Mouse (Mus musculus) A20 (cell line): Measurements from ENCODE around the gene Hpd.
A peak's percentile ranks its signal among the peaks of the same experiment; 100 is the strongest.

Source experiments
- DNase-seq: peaks from one replicate; pipeline ENCODE4 v3.0.0-alpha.2; 2011; ENCODE audit warnings: low read depth, low spot score

Hpd gene

GRCm38 (mm10) chr5:123148073-123148722 lies 34.3 kb downstream of the Hpd start:
- DNase-seq, result no peak

GRCm38 (mm10) chr5:123147569-123147968 lies 35.0 kb downstream of the Hpd start:
- no peak for DNase-seq

GRCm38 (mm10) chr5:123146357-123146756 lies 36.2 kb downstream of the Hpd start:
- no peak for DNase-seq

- DNase-seq, result no peak
These were observed 37.6 kb downstream of the Hpd start for GRCm38 (mm10) chr5:123144746-123145590.

- DNase-seq, result peak; percentile 35
These were observed 38.4 kb downstream of the Hpd start for GRCm38 (mm10) chr5:123143971-123144745.

- peak; percentile 53 for DNase-seq
These were observed 39.1 kb downstream of the Hpd start for GRCm38 (mm10) chr5:123143251-123143970.

- peak; percentile 69 for DNase-seq
These were observed 40.1 kb downstream of the Hpd start, which contains the start of gene Setd1b for GRCm38 (mm10) chr5:123142161-123143157. Gene Setd1b (plus strand): TSS chr5:123142193.

- DNase-seq, result peak; percentile 91
These were observed 40.9 kb downstream of the Hpd start for GRCm38 (mm10) chr5:123141555-123142160.

GRCm38 (mm10) chr5:123140694-123141554 lies 41.6 kb downstream of the Hpd start:
- peak; percentile 95 for DNase-seq

GRCm38 (mm10) chr5:123139722-123140627 lies 42.6 kb downstream of the Hpd start:
- DNase-seq, result peak; percentile 68

- peak; percentile 81 for DNase-seq
These were observed 43.4 kb downstream of the Hpd start for GRCm38 (mm10) chr5:123138953-123139721.

GRCm38 (mm10) chr5:123138230-123138911 lies 44.2 kb downstream of the Hpd start:
- peak; percentile 63 for DNase-seq

GRCm38 (mm10) chr5:123137910-123138229 lies 44.7 kb downstream of the Hpd start:
- no peak for DNase-seq

GRCm38 (mm10) chr5:123137044-123137909 lies 45.2 kb downstream of the Hpd start:
- peak; percentile 24 for DNase-seq

- no peak for DNase-seq
These were observed 46.0 kb downstream of the Hpd start for GRCm38 (mm10) chr5:123136361-123137043.
